Mouse (Mus musculus): ENCODE results near the gene Obscn. TPM values are rescaled to one million over a fixed set of nuclear protein-coding genes. Genes with fewer than 3 reads are reported as not detected.
"Not testable (repeated sequence)": the region's sequence is repeated elsewhere in the genome, so short reads cannot be mapped to it uniquely, and the experiment has no call there.

Gene Obscn
- polyA plus RNA-seq, 2 experiments = 5.4 to 11.0 TPM

DNA sequence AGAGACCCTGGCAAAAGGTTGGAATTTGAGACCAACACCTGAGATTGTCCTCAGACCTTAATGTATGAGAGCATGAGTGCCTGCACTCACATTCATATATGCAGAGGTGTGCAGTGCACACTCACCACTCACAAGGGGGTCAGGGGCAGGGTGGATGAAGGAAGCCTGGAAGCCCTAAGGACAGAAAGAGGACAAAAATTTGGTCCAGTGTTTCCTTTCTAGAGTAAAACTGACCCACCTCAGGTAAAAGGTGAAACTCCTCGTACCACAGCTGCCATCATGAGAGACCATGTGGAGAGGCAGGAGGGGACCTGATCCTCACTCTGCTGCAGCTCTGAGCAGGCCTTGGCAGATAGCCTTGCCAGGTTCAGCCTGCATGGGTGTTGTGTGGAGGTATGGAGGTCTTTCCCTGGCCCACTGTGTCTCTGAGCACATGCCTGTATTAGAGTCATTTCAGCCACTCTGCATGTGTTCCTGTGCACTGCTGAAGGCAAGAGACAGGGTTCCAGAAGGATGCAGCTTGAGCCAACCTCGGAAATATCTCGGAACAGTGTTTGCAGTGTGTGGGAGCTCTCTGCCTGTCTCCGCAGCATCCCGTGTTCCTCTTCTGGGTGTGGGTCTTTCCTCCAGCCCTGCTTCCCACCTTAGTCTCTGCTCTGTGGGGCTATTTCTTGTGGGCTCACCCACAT, 178.8 kb downstream of the Obscn start:
- peak overlapping the region; percentile 75 for H3K4me2 ChIP-seq (replicated peaks; ENCODE audit: low read depth, low read length, severe bottlenecking)
- no peak overlapping the region for H3K9ac ChIP-seq (ENCODE audit: low read depth, low read length, severe bottlenecking)
- TF ChIP-seq POLR2A (IDR thresholded peaks at IDR 0.05; ENCODE audit: borderline replicate concordance, extremely low read depth, insufficient read depth, insufficient read length) = no peak
- peaks cover 9% of the 10 kb centered on the region for H3K36me3 ChIP-seq (ENCODE audit: control insufficient read depth, insufficient read depth, low read length)
- WGBS = 88% methylated on average over 5 of the region's 5 CpGs
- no peak overlapping the region for H3K27ac ChIP-seq (replicated peaks; ENCODE audit: low read depth, low read length)
- H3K9me3 ChIP-seq (ENCODE audit: control insufficient read depth, low read length) = no peaks in the 10 kb centered on the region
- peak overlapping the region; percentile 68; the same call in 1 of the 2 replicates for H3K4me3 ChIP-seq (replicated peaks; ENCODE audit: low read length)
- DNase-seq (ENCODE audit: low spot score) (no peak), ATAC-seq (ENCODE audit: low FRiP score, low read depth) (no peak)
- H3K27me3 ChIP-seq (ENCODE audit: control insufficient read depth, insufficient read depth, low read length) = 0 out of 2 replicates have a peak, but pooled peaks cover 4% of the 10 kb centered on the region
- peaks cover 20% of the 10 kb centered on the region; the same call in 1 of the 2 replicates for H3K4me1 ChIP-seq (ENCODE audit: control insufficient read depth, insufficient read depth, low read length)

DNA sequence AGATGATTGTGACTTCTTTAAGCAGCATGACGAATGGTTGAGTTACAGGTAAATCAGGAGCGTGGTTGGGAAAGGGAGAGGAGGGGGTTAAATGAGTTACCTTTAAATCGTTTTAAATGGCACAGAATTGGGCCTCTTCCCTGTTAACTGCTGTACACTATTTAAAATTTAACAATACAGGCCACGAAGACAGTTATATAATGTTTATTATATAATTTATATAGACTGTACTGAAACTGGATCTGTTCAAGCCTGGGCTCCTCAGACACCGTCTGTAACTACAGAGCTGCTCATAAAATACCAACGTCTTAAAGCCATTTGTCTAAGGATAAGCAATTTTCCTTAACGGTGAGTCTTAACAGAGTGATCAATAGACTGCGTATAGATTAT, 180.3 kb downstream of the Obscn start:
- Histone ChIP-seq H3K9ac (ENCODE audit: low read depth, low read length, severe bottlenecking) (peak overlapping the region; percentile 86), H3K9me3 (ENCODE audit: control insufficient read depth, low read length) (no peaks in the 10 kb centered on the region), H3K4me1 (ENCODE audit: control insufficient read depth, insufficient read depth, low read length) (peaks cover 20% of the 10 kb centered on the region; the same call in 1 of the 2 replicates), H3K4me2 (replicated peaks; ENCODE audit: low read depth, low read length, severe bottlenecking) (peak overlapping the region; percentile 75), H3K36me3 (ENCODE audit: control insufficient read depth, insufficient read depth, low read length) (peaks cover 9% of the 10 kb centered on the region), H3K27me3 (ENCODE audit: control insufficient read depth, insufficient read depth, low read length) (no peaks in the 10 kb centered on the region), H3K4me3 (replicated peaks; ENCODE audit: low read length) (peak overlapping the region; percentile 68), H3K27ac (replicated peaks; ENCODE audit: low read depth, low read length) (peak overlapping the region; percentile 96)
- TF ChIP-seq POLR2A (IDR thresholded peaks at IDR 0.05; ENCODE audit: borderline replicate concordance, extremely low read depth, insufficient read depth, insufficient read length) = no peak
- no peak for DNase-seq (ENCODE audit: low spot score)
- no peak for ATAC-seq (ENCODE audit: low FRiP score, low read depth)
- WGBS = 16% methylated on average over 8 of the region's 8 CpGs

DNA sequence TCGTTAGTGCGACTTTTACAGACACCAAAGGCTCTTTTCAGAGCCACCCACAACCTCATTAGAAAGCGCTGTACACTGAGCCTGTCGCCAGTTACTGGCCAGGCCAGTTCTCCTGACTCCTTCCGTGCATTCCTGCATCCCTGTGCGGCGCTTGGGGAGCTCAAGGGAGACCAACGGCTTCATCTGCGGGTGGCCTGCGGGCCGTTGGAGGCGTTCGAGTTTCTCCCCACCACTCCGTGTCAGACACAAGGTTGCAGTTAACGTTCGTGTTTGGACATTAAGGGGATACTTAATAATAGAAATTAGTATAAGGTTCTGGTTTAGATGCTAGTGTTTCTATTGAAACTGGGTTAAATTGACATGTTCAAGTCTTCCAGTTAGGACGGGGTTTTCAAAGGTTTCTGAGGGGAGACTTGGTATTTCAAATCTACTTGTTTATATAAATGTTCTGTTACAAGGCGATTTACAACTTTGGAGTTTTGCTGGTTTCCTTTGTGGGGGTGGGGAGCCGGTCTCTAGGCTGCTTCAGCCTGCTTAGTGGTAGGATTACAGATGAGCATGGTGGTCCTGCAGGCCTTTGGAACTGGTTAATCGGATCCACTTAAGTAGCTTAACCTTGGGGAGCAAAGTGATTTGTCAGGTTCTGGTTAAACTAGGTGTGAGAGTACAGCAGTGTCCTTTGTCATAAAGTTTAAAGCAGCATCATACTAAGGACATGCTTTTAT, 180.9 kb downstream of the Obscn start:
- no peaks in the 10 kb centered on the region for H3K9me3 ChIP-seq (ENCODE audit: control insufficient read depth, low read length)
- 1% methylated on average over 18 of the region's 20 CpGs for WGBS
- H3K27ac ChIP-seq (replicated peaks; ENCODE audit: low read depth, low read length) = peak overlapping the region; percentile 96
- no peak for TF ChIP-seq POLR2A (IDR thresholded peaks at IDR 0.05; ENCODE audit: borderline replicate concordance, extremely low read depth, insufficient read depth, insufficient read length)
- H3K27me3 ChIP-seq (ENCODE audit: control insufficient read depth, insufficient read depth, low read length) = no peaks in the 10 kb centered on the region
- H3K4me3 ChIP-seq (replicated peaks; ENCODE audit: low read length) = peak overlapping the region; percentile 68
- DNase-seq (ENCODE audit: low spot score) = no peak
- peaks cover 9% of the 10 kb centered on the region for H3K36me3 ChIP-seq (ENCODE audit: control insufficient read depth, insufficient read depth, low read length)
- peak; percentile 9; the same call in 1 of the 2 replicates for ATAC-seq (ENCODE audit: low FRiP score, low read depth)
- H3K4me2 ChIP-seq (replicated peaks; ENCODE audit: low read depth, low read length, severe bottlenecking) = peak overlapping the region; percentile 75
- peaks cover 20% of the 10 kb centered on the region; the same call in 1 of the 2 replicates for H3K4me1 ChIP-seq (ENCODE audit: control insufficient read depth, insufficient read depth, low read length)
- peak overlapping the region; percentile 86 for H3K9ac ChIP-seq (ENCODE audit: low read depth, low read length, severe bottlenecking)

DNA sequence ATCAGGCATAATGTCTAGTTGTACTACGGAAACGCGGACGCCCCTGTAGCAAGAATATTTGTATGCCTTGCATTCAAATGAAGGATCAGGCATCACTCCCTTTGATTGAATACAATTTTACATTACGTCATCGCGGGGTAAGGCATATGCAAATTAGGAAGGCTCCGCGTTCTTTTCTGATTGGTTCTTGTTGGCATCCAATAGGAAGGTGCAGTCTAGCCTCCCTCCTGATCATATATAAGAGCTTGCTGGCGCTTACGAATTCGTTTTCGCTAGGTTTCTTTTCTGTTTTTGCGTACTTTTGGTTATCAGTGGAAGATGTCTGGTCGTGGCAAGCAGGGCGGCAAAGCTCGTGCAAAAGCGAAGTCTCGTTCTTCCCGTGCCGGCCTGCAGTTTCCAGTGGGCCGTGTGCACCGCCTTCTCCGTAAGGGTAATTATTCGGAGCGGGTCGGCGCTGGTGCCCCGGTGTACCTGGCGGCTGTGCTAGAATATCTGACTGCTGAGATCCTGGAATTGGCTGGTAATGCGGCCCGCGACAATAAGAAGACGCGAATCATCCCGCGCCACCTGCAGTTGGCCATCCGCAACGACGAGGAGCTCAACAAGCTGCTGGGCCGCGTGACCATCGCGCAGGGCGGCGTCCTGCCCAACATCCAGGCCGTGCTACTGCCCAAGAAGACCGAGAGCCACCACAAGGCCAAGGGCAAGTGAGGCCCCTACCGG, 181.6 kb downstream of the Obscn start, which contains the start of the genes Hist3h2a and Trim17:
Gene Hist3h2a (plus strand): TSS at position 266 of the 723 bp plus-strand sequence.
Gene Trim17 (plus strand): TSS at position 266 of the 723 bp plus-strand sequence.
- WGBS = under 1% methylated on average over 48 of the region's 49 CpGs
- H3K4me2 ChIP-seq (replicated peaks; ENCODE audit: low read depth, low read length, severe bottlenecking) = peak within 1 kb of the TSS; percentile 86
- peak within 1 kb of the TSS; percentile 96 for H3K27ac ChIP-seq (replicated peaks; ENCODE audit: low read depth, low read length)
- peaks cover 9% of the 10 kb centered on the region for H3K36me3 ChIP-seq (ENCODE audit: control insufficient read depth, insufficient read depth, low read length)
- H3K9ac ChIP-seq (ENCODE audit: low read depth, low read length, severe bottlenecking) = peak within 1 kb of the TSS; percentile 86
- DNase-seq (ENCODE audit: low spot score) (peak; percentile 100), ATAC-seq (ENCODE audit: low FRiP score, low read depth) (peak; percentile 94)
- H3K4me3 ChIP-seq (replicated peaks; ENCODE audit: low read length) = peak within 1 kb of the TSS; percentile 68
- no peaks in the 10 kb centered on the region for H3K9me3 ChIP-seq (ENCODE audit: control insufficient read depth, low read length)
- no peaks in the 10 kb centered on the region for H3K27me3 ChIP-seq (ENCODE audit: control insufficient read depth, insufficient read depth, low read length)
- peaks cover 21% of the 10 kb centered on the region; the same call in 1 of the 2 replicates for H3K4me1 ChIP-seq (ENCODE audit: control insufficient read depth, insufficient read depth, low read length)
- peak; percentile 90; the same call in 1 of the 2 replicates for TF ChIP-seq POLR2A (IDR thresholded peaks at IDR 0.05; ENCODE audit: borderline replicate concordance, extremely low read depth, insufficient read depth, insufficient read length)

DNA sequence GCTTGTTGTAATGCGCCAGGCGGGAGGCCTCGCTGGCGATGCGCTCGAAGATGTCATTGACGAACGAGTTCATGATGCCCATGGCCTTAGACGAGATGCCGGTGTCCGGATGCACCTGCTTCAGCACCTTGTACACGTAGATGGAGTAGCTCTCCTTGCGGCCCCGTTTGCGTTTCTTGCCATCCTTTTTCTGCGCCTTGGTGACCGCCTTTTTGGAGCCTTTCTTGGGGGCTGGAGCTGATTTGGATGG, 182.1 kb downstream of the Obscn start:
- H3K9ac ChIP-seq (ENCODE audit: low read depth, low read length, severe bottlenecking) = peak overlapping the region; percentile 64
- H3K36me3 ChIP-seq (ENCODE audit: control insufficient read depth, insufficient read depth, low read length); DNase-seq (ENCODE audit: low spot score); H3K27me3 ChIP-seq (ENCODE audit: control insufficient read depth, insufficient read depth, low read length); H3K9me3 ChIP-seq (ENCODE audit: control insufficient read depth, low read length); ATAC-seq (ENCODE audit: low FRiP score, low read depth): not testable (repeated sequence)
- 2% methylated on average over 12 of the region's 17 CpGs for WGBS
- peak overlapping the region; percentile 68 for H3K4me3 ChIP-seq (replicated peaks; ENCODE audit: low read length)
- H3K4me1 ChIP-seq (ENCODE audit: control insufficient read depth, insufficient read depth, low read length) = peaks cover 21% of the 10 kb centered on the region; the same call in 1 of the 2 replicates
- peak overlapping the region; percentile 86 for H3K4me2 ChIP-seq (replicated peaks; ENCODE audit: low read depth, low read length, severe bottlenecking)
- peak overlapping the region; percentile 81 for H3K27ac ChIP-seq (replicated peaks; ENCODE audit: low read depth, low read length)

Data from limb, embryonic 14.5 days (tissue).